Mouse (Mus musculus): ENCODE measurements at regions not wholly inside any gene's neighbourhood (a gene's known extent, or its start where the extent isn't known, plus 50 kb on each side); places are given as distances from the start of the nearest gene placed in this dataset.
"Not testable (repeated sequence)": the region's sequence is repeated elsewhere in the genome, so short reads cannot be mapped to it uniquely, and the experiment has no call there.

DNA sequence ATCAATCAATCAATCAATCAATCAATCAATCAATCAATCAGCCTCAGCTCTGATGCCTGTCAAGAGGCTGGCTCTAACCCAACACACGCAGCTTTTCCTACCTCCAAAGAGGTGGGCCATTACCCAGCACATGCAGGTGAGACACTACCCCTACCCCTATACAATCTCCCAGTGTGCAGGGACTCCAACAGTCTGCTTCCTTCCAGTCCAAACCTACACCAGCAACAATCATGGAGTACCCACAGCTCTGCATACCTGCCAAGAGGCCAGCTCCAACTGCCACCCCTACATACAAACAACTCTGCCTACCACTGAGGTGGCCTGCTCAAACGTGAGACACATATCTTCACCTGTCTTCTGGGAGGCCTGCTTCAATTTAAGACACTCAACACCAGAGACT is 76.7 kb upstream of the Fcho1 start:
- not testable (repeated sequence) for TF ChIP-seq POLR2A (IDR thresholded peaks at IDR 0.05; ENCODE audit: low read depth, low read length); CTCF (IDR thresholded peaks at IDR 0.05; ENCODE audit: extremely low read depth, insufficient read depth, insufficient read length, insufficient replicate concordance)

Measured in spleen, adult 2 months (tissue).